Mouse (Mus musculus): ENCODE results near the gene Prol1. TPM values are rescaled to one million over a fixed set of nuclear protein-coding genes. Genes with fewer than 3 reads are reported as not detected.

Prol1 gene
- polyA plus RNA-seq, 1 experiment = not detected

- Histone ChIP-seq H3K27me3 (ENCODE audit: control insufficient read depth, insufficient read depth, low read length) (no peaks in the 10 kb centered on the region), H3K4me1 (ENCODE audit: control insufficient read depth, insufficient read depth, low read length) (no peaks in the 10 kb centered on the region), H3K4me3 (replicated peaks; ENCODE audit: insufficient read depth, low read depth, low read length) (no peak within 1 kb of the TSS), H3K27ac (ENCODE audit: insufficient read depth, low read length) (no peak within 1 kb of the TSS)
- 87% methylated on average over 4 of the region's 4 CpGs for WGBS
- TF ChIP-seq POLR2A (IDR thresholded peaks at IDR 0.05; ENCODE audit: borderline replicate concordance, insufficient read depth, low read length) (no peak), CTCF (IDR thresholded peaks at IDR 0.05; ENCODE audit: borderline replicate concordance, insufficient read depth, low read depth, low read length) (no peak)
- DNase-seq = no peak
These were observed 58.7 kb downstream of the Prol1 start, which contains the start of gene Amtn for GRCm38 (mm10) chr5:88375808-88376207. Amtn (plus strand) TSS chr5:88376108.

Other genes with a start within 250 kb of the Prol1 start
- not detected in 2 replicates for gene Smr2, start 230.8 kb upstream of the Prol1 start, polyA plus RNA-seq (2012; rRNA removed)
- gene Gm11116, start 205.8 kb upstream of the Prol1 start, polyA plus RNA-seq (2012; rRNA removed) = not detected in 2 replicates
- gene Gm11115, start 163.2 kb upstream of the Prol1 start, polyA plus RNA-seq (2012; rRNA removed) = not detected in 2 replicates
- not detected in 2 replicates for gene Gm7714, start 48.4 kb upstream of the Prol1 start, polyA plus RNA-seq (2012; rRNA removed)
- gene Amtn, start 58.8 kb downstream of the Prol1 start, polyA plus RNA-seq (2012; rRNA removed) = not detected in 2 replicates
- gene Ambn, start 138.7 kb downstream of the Prol1 start, polyA plus RNA-seq (2012; rRNA removed) = not detected in 2 replicates
- gene Enam, start 170.7 kb downstream of the Prol1 start, polyA plus RNA-seq (2012; rRNA removed) = not detected in 2 replicates
- 0.68 and 0.84 TPM in 2 replicates for gene Jchain, start 210.6 kb downstream of the Prol1 start, polyA plus RNA-seq (2012; rRNA removed)
- gene Utp3, start 237.2 kb downstream of the Prol1 start, polyA plus RNA-seq (2012; rRNA removed) = 25.9 and 29.9 TPM in 2 replicates
- 130 and 139 TPM in 2 replicates for gene Rufy3, start 247.7 kb downstream of the Prol1 start, polyA plus RNA-seq (2012; rRNA removed)